Mouse (Mus musculus): ENCODE measurements at regions not wholly inside any gene's neighbourhood (a gene's known extent, or its start where the extent isn't known, plus 50 kb on each side); places are given as distances from the start of the nearest gene placed in this dataset.

- DNase-seq (ENCODE audit: low spot score in 2 of 2) = no peak
- no peak for TF ChIP-seq CTCF (conservative IDR thresholded peaks at IDR 0.05)
- no peak overlapping the region for H3K4me3 ChIP-seq
- H3K27ac ChIP-seq = no peak overlapping the region
These were observed 50.7 kb upstream of the E2f3 start for GRCm38 (mm10) chr13:30036561-30036960.

GRCm38 (mm10) chr13:30036071-30036470 lies 50.2 kb upstream of the E2f3 start:
- TF ChIP-seq CTCF (conservative IDR thresholded peaks at IDR 0.05) = no peak
- no peak for DNase-seq (ENCODE audit: low spot score in 2 of 2)
- Histone ChIP-seq H3K4me3 (no peak overlapping the region), H3K27ac (no peak overlapping the region)

Measured in layer of hippocampus, adult 2 months (tissue).